Mouse (Mus musculus) CH12.LX (cell line): ENCODE measurements around the gene Unc119. TPM values are rescaled to one million over a fixed set of nuclear protein-coding genes. Genes with fewer than 3 reads are reported as not detected.

Experiments used
- DNase-seq: peaks from one replicate; pipeline ENCODE4 v3.0.0-alpha.2; 2013; ENCODE audit errors: extremely low read depth
- H3K27ac ChIP-seq: 2 replicates; pipeline ENCODE4 v1.5.1; 2012; ENCODE audit warnings: low read depth, mild to moderate bottlenecking, control low read depth, moderate library complexity; ENCODE audit not compliant: insufficient read depth
- H3K27me3 ChIP-seq: replicated peaks from 2 replicates; pipeline ENCODE3; 2012; ENCODE audit warnings: inconsistent platforms
- H3K36me3 ChIP-seq, 2 experiments: replicated peaks in 1 of 2; 2 replicates each; pipeline versions ENCODE3 to v1.6.1; 2012; ENCODE audit warnings: inconsistent platforms in 1 of 2, low read length in 1 of 2, mild to moderate bottlenecking in 1 of 2, mixed read lengths in 1 of 2, moderate library complexity in 1 of 2; ENCODE audit not compliant: control insufficient read depth in 1 of 2, insufficient read depth in 1 of 2
- H3K4me1 ChIP-seq, 2 experiments: 2 replicates each; pipeline ENCODE4 v1.6.1; 2012; ENCODE audit warnings: inconsistent platforms in 1 of 2, moderate library complexity in 1 of 2; ENCODE audit not compliant: insufficient read depth in 2 of 2, control insufficient read depth in 1 of 2
- H3K4me2 ChIP-seq: 2 replicates; pipeline ENCODE4 v1.6.1; 2012; ENCODE audit warnings: low read depth, mild to moderate bottlenecking, control low read depth; ENCODE audit not compliant: poor library complexity, insufficient read depth, severe bottlenecking
- H3K4me3 ChIP-seq, 3 experiments: fragments of 150-350 bp in 1 of 3; sonication (generic) in 1 of 3; replicated peaks in 1 of 3; 2 replicates each; pipeline versions ENCODE3 to v1.5.1; 2011 to 2012; ENCODE audit warnings: low read depth in 2 of 3, low read length in 2 of 3, mild to moderate bottlenecking in 2 of 3, moderate library complexity in 2 of 3, control low read depth in 1 of 3, improper control_type of control experiment in 1 of 3, inconsistent platforms in 1 of 3, mixed read lengths in 1 of 3; ENCODE audit not compliant: poor library complexity in 1 of 3
- H3K79me2 ChIP-seq: replicated peaks from 2 replicates; pipeline ENCODE4 v1.6.1; 2012; ENCODE audit warnings: mild to moderate bottlenecking, moderate library complexity; ENCODE audit not compliant: control insufficient read depth, poor library complexity, insufficient read depth, severe bottlenecking; ENCODE audit errors: extremely low read depth
- H3K9ac ChIP-seq: 2 replicates; pipeline ENCODE4 v1.6.1; 2012; ENCODE audit warnings: low read depth, mild to moderate bottlenecking, control low read depth, moderate library complexity; ENCODE audit not compliant: insufficient read depth
- H3K9me3 ChIP-seq: replicated peaks from 2 replicates; pipeline ENCODE3; 2012; ENCODE audit warnings: low read length, inconsistent platforms, mixed read lengths
- BHLHE40 ChIP-seq: IDR thresholded peaks from 2 replicates; pipeline ENCODE4 v1.6.1; 2011; ENCODE audit warnings: mild to moderate bottlenecking, low read depth, low read length, improper control_type of control experiment
- CTCF ChIP-seq, 2 experiments: IDR thresholded peaks in 1 of 2; conservative IDR thresholded peaks in 1 of 2; 2 replicates each; pipeline ENCODE4 v1.5.1; 2011 to 2012; ENCODE audit warnings: low read depth in 2 of 2, low read length in 2 of 2, improper control_type of control experiment in 1 of 2, inconsistent platforms in 1 of 2, mild to moderate bottlenecking in 1 of 2, moderate library complexity in 1 of 2
- E2F4 ChIP-seq: IDR thresholded peaks from 2 replicates; pipeline ENCODE4 v1.6.1; 2011; ENCODE audit warnings: low read depth, low read length, improper control_type of control experiment; ENCODE audit not compliant: insufficient replicate concordance
- ETS1 ChIP-seq: conservative IDR thresholded peaks from 2 replicates; pipeline ENCODE4 v1.6.1; 2012; ENCODE audit warnings: low read depth, mild to moderate bottlenecking, inconsistent platforms, low read length, improper control_type of control experiment, moderate library complexity
- GABPA ChIP-seq: IDR thresholded peaks from 2 replicates; pipeline ENCODE4 v1.6.1; 2012; ENCODE audit warnings: low read depth, low read length, improper control_type of control experiment, inconsistent platforms; ENCODE audit not compliant: insufficient replicate concordance
- IRF4 ChIP-seq: IDR thresholded peaks from 2 replicates; pipeline ENCODE4 v1.6.1; 2014; ENCODE audit warnings: low read depth, mild to moderate bottlenecking, inconsistent platforms, low read length, improper control_type of control experiment
- JUN ChIP-seq: IDR thresholded peaks from 2 replicates; pipeline ENCODE4 v1.6.1; 2011; ENCODE audit warnings: low read depth, mild to moderate bottlenecking, low read length, improper control_type of control experiment, moderate library complexity; ENCODE audit not compliant: insufficient read depth
- JUND ChIP-seq: conservative IDR thresholded peaks from 2 replicates; pipeline ENCODE4 v1.6.1; 2011; ENCODE audit warnings: low read depth, low read length, improper control_type of control experiment
- MAZ ChIP-seq: IDR thresholded peaks from 2 replicates; pipeline ENCODE4 v1.6.1; 2012; ENCODE audit warnings: low read depth, mild to moderate bottlenecking, inconsistent platforms, low read length, improper control_type of control experiment, moderate library complexity
- MEF2A ChIP-seq: IDR thresholded peaks from 2 replicates; pipeline ENCODE4 v1.6.1; 2014; ENCODE audit warnings: low read depth, mild to moderate bottlenecking, inconsistent platforms, low read length, improper control_type of control experiment, borderline replicate concordance
- MXI1 ChIP-seq: IDR thresholded peaks from 2 replicates; pipeline ENCODE4 v1.6.1; 2011; ENCODE audit warnings: mild to moderate bottlenecking, low read depth, low read length, improper control_type of control experiment
- MYC ChIP-seq: IDR thresholded peaks from 2 replicates; pipeline ENCODE4 v1.6.1; 2011; ENCODE audit warnings: low read depth, mild to moderate bottlenecking, improper control_type of control experiment, low read length
- NELFE ChIP-seq: IDR thresholded peaks from 2 replicates; pipeline ENCODE4 v1.6.1; 2011; ENCODE audit warnings: low read depth, low read length, improper control_type of control experiment
- PAX5 ChIP-seq: IDR thresholded peaks from 2 replicates; pipeline ENCODE4 v1.6.1; 2012; ENCODE audit warnings: low read length, inconsistent platforms, mixed read lengths
- POLR2AphosphoS2 ChIP-seq: IDR thresholded peaks from 2 replicates; pipeline ENCODE4 v1.6.1; 2011; ENCODE audit warnings: low read depth, low read length, improper control_type of control experiment
- SIN3A ChIP-seq: IDR thresholded peaks from 2 replicates; pipeline ENCODE4 v1.6.1; 2012; ENCODE audit warnings: low read length, improper control_type of control experiment, inconsistent platforms
- TBP ChIP-seq: conservative IDR thresholded peaks from 2 replicates; pipeline ENCODE4 v1.6.1; 2011; ENCODE audit warnings: low read depth, low read length, improper control_type of control experiment
- UBTF ChIP-seq: IDR thresholded peaks from 2 replicates; pipeline ENCODE4 v1.6.1; 2012; ENCODE audit warnings: low read depth, mild to moderate bottlenecking, inconsistent platforms, low read length, improper control_type of control experiment, moderate library complexity
- ZC3H11A ChIP-seq: IDR thresholded peaks from 2 replicates; pipeline ENCODE4 v1.6.1; 2012; ENCODE audit warnings: low read depth, mild to moderate bottlenecking, inconsistent platforms, low read length, improper control_type of control experiment
- ZKSCAN1 ChIP-seq: IDR thresholded peaks from 2 replicates; pipeline ENCODE4 v1.6.1; 2012; ENCODE audit warnings: low read depth, inconsistent platforms, low read length, improper control_type of control experiment, borderline replicate concordance
- ZNF384 ChIP-seq: IDR thresholded peaks from 2 replicates; pipeline ENCODE4 v1.6.1; 2012; ENCODE audit warnings: low read depth, low read length, improper control_type of control experiment, inconsistent platforms
- dilution Hi-C: fragments of 300-500 bp; cut with MboI; formaldehyde crosslinking; loops from 2 replicates; pipeline ENCODE4 v1.14.3; 2020; ENCODE audit warnings: low sequenced_read_pairs; ENCODE audit not compliant: extremely low pct_unique_long_range_greater_than_20kb, extremely low pct_ligation_motif_present
- in situ Hi-C: fragments of 300-500 bp; cut with MboI; formaldehyde crosslinking; loops from 3 replicates; pipeline ENCODE4 v1.14.3; 2019; ENCODE audit warnings: low sequenced_read_pairs, low pct_ligation_motif_present, low pct_unique_long_range_greater_than_20kb, mixed read lengths
- polyA plus RNA-seq: library from polyadenylated mRNA; unstranded; fragments of >175 nt; gene quantifications from 2 replicates; pipeline ENCODE4 v1.2.1, GENCODE M21; 2012; ENCODE audit warnings: low read depth; ENCODE audit not compliant: insufficient read length
- total RNA-seq, 2 experiments: library from RNA; depleted of rRNA; stranded (reverse); fragments of 300-350 nt in 1 of 2; fragments of >200 nt in 1 of 2; gene quantifications; 2 replicates each; pipeline ENCODE4 v1.2.3; 2012 to 2014

The Unc119 gene
- total and polyA plus RNA-seq, 3 experiments, result 81.6 to 227 (median 173) TPM

- in situ Hi-C loops, result loop anchor here (10.0 kb wide), 1 partner anchor 77 kb away; no protein-coding TSS in a partner anchor
- no peaks in the 10 kb centered on the region for H3K79me2 ChIP-seq
- H3K9me3 ChIP-seq, result no peaks in the 10 kb centered on the region
- TF ChIP-seq MYC (no peak), PAX5 (no peak), JUND (no peak), SIN3A (no peak)
- TF ChIP-seq, all 38 proteins: peak for 0
- Histone ChIP-seq H3K4me3 (no peak overlapping the region), H3K4me1 (no peaks in the 10 kb centered on the region), H3K9ac (no peak overlapping the region), H3K27ac (no peak overlapping the region), H3K27me3 (peaks cover 88% of the 10 kb centered on the region), H3K36me3 (no peaks in the 10 kb centered on the region), H3K4me2 (no peak overlapping the region)
- no peak for DNase-seq
- dilution Hi-C loops, result no loop called here
Observed at GRCm38 (mm10) chr11:78367456-78368225, 24.4 kb downstream of the Unc119 start.

- no peak overlapping the region for H3K4me3 ChIP-seq
- no peaks in the 10 kb centered on the region for H3K36me3 ChIP-seq
- H3K4me2 ChIP-seq, result no peak overlapping the region
- DNase-seq, result no peak
- peaks cover 0 to 9% of the 10 kb centered on the region in 2 experiments; a peak in 2 of 4 replicates for H3K4me1 ChIP-seq
- peaks cover 62% of the 10 kb centered on the region for H3K27me3 ChIP-seq
- in situ Hi-C loops, result no loop called here
- no peaks in the 10 kb centered on the region for H3K79me2 ChIP-seq
- H3K9ac ChIP-seq, result no peak overlapping the region
- dilution Hi-C loops, result no loop called here
- H3K27ac ChIP-seq, result no peak overlapping the region
- TF ChIP-seq ZC3H11A (no peak), ETS1 (no peak), CTCF (conservative IDR thresholded peaks at IDR 0.05 in 1 of 2, IDR thresholded peaks at IDR 0.05 in 1 of 2; ENCODE audit: low read depth in 2 of 2, low read length in 2 of 2) (no peak), BHLHE40 (no peak), ZKSCAN1 (no peak), IRF4 (no peak), TBP (no peak), JUN (no peak), GABPA (no peak), E2F4 (no peak), POLR2AphosphoS2 (no peak), UBTF (no peak), NELFE (no peak), ZNF384 (no peak), MXI1 (no peak), MEF2A (no peak), MAZ (no peak)
- TF ChIP-seq, all 38 proteins: peak for 0
- H3K9me3 ChIP-seq, result no peaks in the 10 kb centered on the region
Observed at GRCm38 (mm10) chr11:78370389-78370788, 27.1 kb downstream of the Unc119 start.
